Mouse (Mus musculus) retina, postnatal 7 days (tissue): ENCODE measurements around the gene Cdk5.

Source experiments
- DNase-seq: peaks from one replicate; pipeline ENCODE4 v3.0.0-alpha.2; 2012; ENCODE audit warnings: low read depth, low spot score

Gene Cdk5

DNA sequence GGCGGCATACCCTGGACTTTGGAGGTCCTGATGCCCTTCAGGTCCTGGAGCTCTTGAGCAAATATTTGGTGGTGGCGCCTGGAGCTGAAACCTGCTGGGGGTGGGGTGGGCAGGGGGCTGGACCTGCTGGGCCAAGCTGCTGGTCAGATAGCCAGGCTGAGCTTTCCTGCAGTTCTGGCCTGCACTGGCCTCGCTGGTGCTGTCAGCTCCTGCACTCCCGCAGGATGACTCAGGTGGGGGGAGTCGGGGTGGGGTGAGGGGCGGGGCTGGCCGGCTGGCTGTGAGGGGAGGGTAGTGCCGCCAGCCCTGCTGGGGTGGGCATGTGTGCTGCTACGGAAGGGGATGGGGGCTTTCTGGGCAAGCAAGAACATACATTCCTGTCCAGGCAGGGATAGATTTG lies 5.3 kb upstream of the Cdk5 start:
- DNase-seq = no peak

DNA sequence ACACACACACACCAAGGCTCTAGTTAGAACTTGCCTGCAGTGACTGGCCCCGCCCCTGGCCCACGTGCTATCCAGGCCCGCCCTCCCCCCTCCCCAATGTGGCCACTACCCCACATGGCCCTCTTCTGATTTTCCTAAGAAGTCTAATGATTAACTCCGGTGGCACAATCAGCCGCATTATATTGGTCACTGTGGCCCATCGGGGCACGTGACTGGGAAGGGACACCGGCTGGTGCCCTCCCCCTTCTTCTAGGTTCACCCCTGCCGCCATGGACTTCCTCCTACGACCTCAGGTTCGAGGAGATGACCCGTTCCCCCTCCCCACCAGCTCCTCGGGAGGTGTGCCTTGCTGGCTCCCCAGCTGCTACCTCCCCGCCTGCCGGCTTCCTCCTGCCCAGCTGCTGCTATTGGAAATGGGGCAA lies 4.7 kb upstream of the Cdk5 start:
- DNase-seq = no peak

DNA sequence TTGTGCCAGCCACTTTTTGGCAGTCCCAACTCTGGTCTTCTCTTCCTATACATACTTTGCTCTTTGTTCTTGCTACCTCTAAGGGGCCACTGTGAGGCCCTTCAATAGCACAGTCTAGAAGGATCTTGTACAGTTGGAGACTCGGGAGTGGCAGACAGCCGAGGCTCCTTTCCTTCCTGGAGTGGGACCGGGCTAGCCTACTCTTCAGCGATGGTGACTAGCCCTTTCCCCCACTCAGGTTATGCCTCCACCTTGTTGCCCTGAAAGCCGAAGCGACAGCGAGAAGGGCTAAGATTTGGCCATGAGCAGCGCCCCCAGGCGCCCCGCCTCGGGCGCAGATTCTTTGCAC lies 3.9 kb upstream of the Cdk5 start:
- DNase-seq = no peak

DNA sequence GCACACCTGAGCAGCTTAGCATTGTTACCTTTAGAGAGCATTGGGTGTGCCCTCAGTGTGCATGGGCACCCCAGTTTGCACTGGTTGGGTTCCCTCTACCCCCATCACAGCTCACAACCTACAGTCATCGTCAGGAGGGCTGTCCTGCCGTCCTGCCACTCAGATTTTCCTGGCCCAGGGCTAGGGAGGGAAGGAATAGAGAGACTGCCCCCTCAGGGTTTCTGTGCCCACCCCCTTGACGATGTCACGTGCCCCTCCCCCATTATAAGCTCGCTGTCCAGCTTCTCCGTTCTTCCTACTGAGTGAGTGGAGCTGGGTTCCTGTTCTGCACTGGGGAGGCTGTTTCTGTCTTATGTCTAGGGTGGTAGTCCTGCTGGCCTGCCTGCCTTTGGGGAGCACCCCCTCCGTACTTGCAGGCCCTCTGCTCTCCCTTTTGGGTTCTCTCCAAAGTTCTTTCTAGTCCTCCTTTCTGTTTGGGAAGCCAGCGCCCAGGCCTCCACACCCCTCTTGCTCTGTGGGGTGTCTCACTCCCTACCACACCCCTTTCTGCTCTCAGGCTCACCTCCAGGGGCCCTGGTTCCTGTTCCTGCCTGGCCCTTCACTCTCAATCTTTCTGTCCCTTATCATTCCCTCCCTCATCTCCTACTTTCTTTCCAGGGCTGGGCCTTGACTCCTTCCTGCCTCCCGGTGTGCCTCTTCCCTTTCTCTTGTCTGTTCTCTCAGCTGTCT lies 3.4 kb upstream of the Cdk5 start:
- no peak for DNase-seq

DNA sequence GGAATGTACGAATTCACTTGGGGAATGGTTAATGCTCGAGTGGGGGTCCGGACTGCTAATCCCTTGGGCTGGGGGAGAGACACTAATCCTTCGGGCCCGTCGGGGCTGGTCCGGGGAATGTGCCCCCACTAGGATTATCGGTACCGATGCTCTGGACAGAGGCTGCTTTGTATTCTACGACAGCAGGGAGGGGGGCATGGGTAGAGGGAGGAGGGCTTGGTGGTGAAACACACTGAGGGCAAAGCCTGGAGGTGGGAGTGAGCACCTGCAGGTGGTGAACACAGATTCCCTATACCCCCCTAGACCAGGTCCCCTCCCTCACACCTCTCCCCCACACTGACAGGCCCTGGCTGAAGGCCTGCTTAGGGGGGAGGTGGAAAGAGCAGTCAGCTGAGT lies 2.7 kb upstream of the Cdk5 start:
- no peak for DNase-seq

DNA sequence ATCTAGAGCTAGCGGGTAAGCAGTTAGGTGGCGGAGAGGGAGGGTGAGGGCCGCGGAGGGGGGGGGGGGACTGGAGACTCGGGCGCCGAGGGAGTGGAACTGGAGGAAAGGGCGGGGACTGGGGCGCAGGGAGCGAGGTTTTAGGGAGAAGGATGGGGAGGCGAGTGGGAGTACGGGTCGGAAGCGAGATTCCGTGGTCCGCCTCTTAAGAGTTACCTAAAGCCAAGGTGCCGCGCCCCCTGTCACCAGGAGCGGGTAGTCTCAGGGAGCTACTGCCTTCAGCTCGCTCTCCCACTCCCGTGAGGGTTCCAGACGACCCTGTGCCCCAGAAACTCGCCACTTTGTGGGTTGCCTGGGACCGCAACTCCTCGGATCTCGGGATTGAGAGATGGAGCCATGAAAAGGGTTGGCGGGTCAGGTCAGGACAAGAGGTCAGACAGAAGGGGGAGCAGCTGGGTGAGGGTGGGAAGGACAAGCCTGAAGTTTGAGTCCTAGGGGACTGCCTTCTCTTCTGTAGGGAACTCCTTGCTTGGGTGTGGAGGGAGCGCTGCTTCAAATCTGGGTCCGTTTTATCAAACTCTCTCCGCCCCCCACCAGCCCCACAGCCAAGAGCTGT lies 2.2 kb upstream of the Cdk5 start:
- DNase-seq = no peak

DNA sequence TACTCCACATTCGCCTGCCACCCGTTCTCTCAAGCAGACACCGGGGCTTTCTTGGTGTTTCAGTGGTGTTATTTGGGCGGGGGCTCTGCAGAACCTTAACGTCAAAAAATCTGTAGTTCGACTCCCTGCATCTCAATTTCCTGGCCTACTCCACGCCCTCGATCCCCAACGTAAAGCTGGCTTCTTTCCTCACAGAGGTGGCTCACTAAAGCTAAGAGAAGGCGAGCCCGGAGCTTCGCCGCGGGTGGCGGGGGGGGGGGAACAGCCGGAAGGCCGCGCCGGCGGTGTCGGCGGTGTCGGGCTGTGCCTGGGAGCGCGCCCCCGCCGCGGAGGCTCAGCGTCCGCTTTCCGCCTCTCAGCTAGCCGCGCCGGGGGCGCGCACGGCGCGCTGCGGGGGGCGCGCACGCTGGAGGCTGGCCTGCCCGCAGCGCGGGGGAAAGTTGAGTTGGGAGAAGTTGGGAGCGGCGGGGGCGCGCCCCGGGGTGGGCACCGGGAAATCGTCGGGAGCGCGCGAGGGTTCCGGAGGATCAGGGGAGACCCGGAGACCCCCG lies 1.6 kb upstream of the Cdk5 start:
- peak; percentile 80 for DNase-seq

DNA sequence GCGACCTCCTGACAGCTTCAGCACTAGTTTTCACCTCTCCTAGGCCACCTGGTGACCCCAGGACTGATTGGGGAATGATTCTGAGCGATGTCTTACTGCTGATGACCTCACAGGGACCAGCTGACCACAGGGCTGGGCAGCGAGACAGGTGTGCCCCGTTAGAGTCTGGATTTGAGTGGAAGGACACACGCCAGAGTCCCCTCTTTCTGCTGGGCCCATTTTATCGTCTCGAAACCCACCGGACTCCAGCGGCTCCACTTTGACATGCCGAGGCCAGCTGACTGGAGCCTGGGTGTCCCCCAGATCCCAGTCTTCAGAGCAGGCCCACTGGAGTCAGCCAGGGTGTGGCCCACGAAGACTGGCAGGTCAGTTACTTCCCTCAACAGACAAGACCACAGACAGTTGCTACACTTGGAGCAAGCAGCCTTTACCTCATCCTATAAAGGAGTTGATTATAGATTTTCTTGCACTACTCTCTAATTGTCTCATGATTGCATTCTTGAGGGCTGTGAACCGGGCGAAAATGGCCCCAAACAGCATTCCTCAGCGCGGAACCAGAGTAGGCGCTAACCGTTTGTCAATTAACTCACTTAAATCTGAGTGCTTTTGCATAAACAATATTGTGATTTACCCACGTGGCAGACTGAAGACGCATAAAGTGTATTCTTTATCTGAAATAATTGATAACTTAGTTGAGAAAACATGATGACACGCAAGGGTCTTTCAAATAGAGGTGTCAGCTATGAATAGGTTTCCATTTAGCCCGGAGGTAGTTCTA lies 863 bp upstream of the Cdk5 start:
- DNase-seq = no peak

DNA sequence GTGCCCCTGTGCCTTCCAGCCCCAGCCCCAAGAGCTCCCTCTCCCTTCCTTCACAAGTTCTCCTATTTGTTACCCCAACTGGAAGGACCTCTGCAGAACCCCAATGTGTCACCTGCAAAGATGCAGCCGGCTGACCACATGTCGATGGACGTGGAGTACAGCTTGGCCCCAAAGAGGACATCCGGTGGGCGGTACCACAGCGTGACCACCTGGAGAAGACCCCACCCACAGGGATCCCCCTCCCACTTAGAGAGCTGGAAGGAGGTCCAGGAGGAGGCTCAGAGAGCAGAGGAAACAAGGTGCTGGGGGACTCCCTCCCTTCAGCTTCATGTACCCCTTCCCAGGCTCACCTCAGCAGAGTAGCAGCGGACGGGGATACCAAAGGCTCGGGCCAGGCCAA lies 2.9 kb downstream of the Cdk5 start:
- DNase-seq = no peak

DNA sequence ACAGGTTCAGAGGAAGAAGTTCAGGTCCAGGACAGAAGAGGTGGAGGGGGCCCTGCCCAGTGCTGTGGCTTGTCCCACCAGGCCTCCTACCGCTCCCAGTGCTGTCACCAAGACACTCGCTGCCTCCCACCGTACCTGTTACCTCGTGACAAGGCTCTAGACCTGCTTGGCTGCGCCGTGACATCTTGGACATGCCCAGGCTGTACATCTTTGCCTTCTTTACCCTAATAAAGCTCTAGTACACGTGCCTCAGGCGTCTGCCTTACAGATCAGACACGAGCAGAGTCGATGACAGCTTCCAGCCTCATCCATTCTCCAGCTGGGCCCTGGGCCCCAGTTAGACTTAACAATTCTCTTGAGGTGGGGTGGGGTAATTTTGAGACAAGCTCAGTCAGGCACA lies 5.7 kb downstream of the Cdk5 start:
- DNase-seq = no peak

DNA sequence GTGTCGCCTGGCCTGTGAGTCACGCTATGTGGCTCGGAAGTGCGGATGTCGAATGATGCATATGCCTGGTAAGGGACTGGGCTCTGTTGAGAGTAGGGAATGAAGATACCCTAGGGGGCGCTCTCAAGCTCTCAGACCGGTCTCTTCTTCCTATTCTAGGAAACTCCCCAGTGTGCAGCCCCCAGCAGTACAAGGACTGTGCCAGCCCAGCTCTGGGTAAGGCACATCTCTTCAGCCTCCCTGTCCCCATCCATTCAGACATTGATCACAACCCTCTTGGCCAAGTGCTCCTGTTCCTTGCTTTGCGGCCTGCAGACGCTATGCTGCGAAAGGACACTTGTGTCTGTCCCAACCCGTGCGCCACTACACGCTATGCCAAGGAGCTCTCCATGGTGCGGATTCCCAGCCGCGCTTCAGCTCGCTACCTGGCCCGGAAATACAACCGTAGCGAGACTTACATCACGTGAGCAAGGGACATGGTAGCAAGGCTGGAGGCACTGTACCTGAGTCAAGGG lies 7.1 kb downstream of the Cdk5 start:
- DNase-seq = no peak

DNA sequence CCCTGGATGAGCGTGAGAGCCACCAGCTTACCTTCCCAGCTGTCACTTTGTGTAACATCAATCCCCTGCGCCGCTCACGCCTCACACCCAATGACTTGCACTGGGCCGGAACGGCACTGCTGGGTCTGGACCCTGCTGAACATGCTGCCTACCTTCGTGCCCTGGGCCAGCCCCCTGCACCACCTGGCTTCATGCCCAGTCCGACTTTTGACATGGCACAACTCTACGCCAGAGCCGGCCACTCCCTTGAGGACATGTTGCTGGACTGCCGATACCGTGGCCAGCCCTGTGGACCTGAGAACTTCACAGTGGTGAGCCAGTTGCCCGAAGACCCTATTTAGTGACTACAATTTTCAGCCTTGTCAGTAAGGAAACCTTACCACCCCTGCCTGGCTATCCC lies 9.4 kb downstream of the Cdk5 start:
- DNase-seq = no peak

DNA sequence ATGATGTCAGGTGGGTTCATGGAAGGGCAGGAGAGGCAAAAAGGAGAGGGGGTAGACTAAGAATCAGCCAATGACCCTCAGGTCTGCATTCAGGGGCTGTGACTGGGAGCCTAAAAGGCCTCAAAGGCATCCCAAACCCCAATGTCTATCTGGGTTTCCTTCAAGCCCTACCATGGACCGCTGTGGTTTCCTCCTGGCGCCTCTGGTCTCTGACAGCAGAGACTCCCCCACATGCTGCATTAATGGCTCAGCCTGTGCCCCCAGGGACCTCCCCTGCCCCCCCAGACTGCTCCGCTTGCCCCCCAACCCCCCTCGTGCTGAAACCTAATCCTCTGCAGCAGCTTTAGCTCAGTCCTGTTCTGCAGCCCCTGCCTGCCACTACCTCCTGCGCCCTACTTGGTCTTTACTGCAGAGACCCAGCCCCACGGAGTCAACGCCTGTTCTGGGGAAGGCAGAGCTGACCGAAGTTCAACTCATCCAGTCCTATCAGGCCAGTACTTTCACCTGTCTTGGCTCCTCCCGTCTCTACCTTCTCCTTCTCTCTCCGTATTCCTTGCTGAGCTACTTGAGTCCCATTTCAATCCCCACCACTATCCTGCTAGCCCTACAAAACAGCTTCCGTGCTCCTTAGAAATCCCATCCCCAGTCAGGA lies 10.2 kb downstream of the Cdk5 start, which contains the start of gene Asic3:
Gene Asic3 (plus strand): TSS at position 351 of the 652 bp plus-strand sequence.
- no peak for DNase-seq

DNA sequence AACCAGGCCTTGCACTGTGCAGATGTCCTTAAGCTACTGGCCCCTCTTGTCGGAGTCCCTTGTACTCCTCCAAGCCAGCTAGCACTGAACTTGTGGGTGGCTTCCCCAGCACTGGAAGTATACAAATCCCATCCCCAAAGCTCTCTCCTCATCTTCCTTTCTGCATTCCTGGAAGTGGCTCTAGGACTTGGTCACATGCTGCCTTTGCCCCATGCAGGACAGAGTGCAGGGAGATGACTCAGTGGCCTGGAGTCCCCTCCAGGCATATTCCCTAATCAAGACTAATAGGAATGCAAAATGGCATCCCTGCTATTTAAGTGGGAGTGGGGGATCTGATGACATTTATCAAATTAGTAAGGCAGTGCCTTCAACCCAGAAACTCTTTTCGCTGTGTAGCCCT lies 11.3 kb downstream of the Cdk5 start:
- no peak for DNase-seq

DNA sequence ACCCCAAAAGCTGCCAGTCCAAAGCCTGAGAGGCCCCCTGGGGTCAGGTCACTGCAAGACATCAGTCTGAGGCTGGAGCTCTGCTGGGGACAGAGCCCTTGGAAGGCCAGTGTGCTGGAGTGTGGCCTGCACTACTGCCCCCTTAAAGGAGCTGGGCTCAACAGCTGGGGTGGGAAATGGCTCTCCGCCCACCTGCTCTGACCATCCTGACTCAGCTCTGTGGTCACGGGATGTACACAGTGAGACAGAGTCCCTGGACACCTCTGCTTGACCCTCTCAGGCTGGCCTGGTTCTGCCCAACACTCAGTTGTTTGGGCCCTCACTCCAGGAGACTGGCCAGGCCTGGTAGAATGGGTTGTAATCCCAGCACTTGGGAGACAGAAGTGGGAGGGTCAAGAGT lies 13.9 kb downstream of the Cdk5 start:
- DNase-seq = no peak

DNA sequence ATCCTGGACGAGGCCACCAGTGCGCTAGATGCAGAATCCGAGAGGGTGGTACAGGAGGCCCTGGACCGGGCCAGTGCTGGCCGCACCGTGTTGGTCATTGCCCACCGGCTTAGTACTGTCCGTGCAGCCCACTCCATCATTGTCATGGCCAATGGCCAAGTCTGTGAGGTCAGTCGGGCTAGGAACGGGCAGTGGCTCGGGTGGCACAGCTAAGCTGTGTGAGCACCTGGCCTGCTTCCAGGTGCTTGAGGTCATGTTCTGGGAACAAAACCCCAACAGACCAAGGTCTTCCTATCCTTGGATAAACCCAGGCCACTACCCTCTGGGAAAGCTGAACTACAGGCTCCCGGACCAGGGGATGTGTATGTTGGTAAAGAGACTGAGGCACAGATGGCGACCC lies 14.7 kb downstream of the Cdk5 start:
- DNase-seq = no peak

DNA sequence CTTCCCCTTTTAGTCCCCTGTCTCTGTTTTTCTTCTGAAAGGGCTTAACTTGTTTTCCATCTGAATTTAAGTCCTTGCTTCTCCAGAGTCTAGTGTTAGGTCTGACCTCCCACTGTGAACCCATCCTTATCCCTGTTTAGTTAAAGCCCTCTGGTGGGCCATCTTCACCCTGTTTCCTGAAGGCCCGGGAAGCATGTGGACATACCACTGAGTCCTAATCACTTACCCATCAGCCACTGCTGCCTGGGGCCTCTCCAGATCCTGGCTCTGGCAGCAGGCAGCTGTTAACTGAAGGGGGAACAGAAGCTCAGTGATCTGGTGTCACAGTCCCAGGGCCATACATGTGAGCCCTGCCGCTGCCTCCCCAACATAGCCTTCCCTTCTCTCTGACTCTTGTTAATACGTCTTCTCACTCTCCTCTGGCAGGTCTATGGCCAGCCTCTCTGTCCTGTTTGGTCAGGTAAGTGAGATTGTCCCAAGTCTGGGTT lies 17.9 kb downstream of the Cdk5 start:
- DNase-seq = no peak

DNA sequence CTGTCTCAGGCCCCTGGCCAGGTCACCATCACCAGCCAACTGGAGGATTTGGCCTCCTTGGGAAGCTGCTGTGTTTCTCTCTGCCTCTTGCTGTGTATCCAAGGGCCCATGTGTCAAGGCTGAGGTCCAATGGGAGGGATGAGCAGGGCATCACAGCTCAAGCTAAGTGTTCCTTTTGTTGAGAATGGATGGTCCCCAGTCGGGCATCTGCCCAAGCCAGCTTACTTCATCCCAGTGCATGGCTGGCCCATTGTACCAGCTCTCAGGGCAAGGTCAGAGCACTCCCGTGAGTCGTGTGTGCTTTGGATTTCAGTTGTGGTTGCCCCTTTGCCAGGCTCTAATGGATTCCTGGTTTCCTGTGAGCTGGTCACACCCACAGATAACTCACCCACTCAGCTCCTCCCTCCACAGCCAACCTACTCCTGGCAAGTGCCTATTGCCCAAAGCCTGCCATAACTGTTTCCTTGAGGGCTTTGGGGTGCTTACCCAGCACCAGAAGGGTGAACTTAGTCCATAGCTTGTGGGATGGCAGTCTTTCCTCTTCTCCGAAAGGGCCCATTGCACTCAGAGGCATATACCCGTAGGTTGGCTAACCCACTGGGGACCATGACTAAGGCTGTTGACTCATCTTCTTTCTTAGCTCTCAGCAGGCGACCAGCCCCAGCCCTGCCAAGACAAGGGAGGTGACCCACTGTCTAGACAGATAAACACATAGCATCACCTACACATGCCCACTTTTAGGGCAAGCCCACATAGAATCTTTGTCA lies 18.6 kb downstream of the Cdk5 start:
- no peak for DNase-seq

DNA sequence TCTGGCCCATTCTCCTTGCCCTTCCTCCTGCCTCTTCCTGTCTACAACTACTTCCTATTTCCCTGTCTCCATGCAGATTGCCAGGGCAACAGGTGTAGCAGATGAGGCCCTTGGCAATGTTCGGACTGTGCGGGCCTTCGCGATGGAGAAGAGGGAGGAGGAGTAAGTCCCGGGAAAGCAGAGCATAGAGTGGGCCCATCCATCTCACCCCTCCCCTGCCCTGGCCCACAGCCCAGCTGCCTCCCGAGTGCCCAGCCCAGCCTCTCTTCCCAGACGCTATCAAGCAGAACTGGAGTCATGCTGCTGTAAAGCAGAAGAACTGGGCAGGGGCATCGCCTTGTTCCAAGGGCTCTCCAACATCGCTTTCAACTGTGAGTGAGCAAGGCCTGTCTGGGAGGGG lies 21.4 kb downstream of the Cdk5 start:
- DNase-seq = no peak

DNA sequence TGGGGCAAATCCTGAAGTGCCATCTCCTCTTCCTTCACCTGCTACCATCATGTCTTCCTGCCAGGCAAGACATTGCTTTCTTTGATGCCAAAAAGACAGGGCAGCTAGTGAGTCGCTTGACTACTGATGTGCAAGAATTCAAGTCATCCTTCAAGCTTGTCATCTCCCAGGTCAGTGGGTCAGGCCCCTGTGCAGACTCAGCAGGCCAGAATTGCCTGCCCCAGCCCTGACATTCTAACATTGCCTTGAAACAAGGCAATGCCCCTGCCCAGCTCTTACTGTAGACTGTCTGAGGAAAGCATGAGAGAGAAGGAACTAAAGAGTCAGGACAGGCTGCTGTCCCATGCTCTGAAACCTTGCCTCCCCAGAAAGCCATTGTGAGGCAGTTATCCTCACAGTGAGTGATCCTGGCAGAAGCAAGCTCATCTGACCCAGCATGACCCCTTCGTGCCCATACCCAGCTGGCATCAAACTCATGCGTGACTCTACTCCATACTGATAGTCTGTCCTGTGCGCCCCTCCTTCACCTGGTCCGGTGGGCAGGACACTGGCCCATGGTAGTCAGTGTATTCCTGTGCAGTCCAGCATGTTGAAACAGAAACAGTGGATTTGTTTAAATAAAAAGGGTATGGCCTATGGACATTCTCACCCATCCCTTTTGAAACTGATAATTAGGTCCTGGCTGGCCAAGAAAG lies 22.3 kb downstream of the Cdk5 start:
- no peak for DNase-seq
